Mouse (Mus musculus): ENCODE measurements around the gene Ppp1r1a. TPM values are rescaled to one million over a fixed set of nuclear protein-coding genes. Genes with fewer than 3 reads are reported as not detected.

Ppp1r1a gene
- polyA plus RNA-seq (2015; fragmentation: Nextera tagmentation; extraction: Ambion mirVana): 135 and 139 TPM in 2 replicates

DNA sequence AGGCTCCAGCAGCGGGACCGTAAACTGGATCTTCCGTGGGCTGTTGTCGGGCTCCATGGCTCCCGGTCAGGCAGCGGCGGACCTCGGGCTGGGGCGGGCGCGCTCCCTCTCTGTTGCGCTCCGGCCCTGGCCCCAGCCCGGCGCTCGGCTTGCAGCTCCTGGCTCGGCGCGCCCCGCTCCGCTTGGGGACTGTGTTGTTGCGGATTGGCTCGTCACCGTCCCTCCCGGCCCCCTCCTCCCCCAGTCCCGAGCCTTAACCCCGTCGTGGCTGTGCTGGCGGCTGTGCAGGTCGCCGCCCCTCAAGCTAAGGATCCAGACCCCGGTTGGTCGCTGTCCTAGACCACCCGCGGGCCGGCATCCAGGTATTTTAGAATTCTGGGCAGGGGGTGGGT lies at the start of gene Ppp1r1a:
Ppp1r1a (minus strand) TSS at position 182 of the 392 bp plus-strand sequence.
- Histone ChIP-seq H3K27ac (peak within 1 kb of the TSS; percentile 76), H3K9me3 (no peaks in the 10 kb centered on the region), H3K4me1 (peaks cover 36% of the 10 kb centered on the region), H3K27me3 (replicated peaks) (0 out of 2 replicates have a peak, but pooled peaks cover 3% of the 10 kb centered on the region), H3K4me2 (peak within 1 kb of the TSS; percentile 84), H3K36me3 (replicated peaks) (no peaks in the 10 kb centered on the region), H3K9ac (peak within 1 kb of the TSS; percentile 83), H3K4me3 (peak within 1 kb of the TSS; percentile 96)
- WGBS: under 1% methylated on average over 36 of the region's 36 CpGs
- ATAC-seq (replicated peaks): peak; percentile 90

DNA sequence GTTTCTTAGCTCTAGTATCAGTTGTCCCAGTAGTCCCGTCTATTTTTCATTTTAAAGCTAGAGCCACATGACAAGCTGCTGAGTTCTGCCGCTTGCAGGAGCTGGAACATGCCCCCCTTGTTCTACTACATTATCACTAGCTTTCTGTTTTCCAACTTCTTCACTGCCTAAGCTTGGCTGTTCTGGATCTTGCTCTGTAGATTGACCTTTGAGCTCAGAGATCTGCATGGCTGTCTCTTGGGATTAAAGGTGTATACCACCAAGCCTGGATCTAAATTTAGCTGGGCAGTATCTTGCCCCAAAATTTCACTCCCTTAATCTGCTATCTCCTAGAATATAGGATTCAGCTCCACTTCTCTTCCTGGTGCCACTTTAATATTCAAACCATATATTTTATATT lies 48.1 kb upstream of the Ppp1r1a start:
- H3K27me3 ChIP-seq (replicated peaks): no peaks in the 10 kb centered on the region
- no peaks in the 10 kb centered on the region for H3K9me3 ChIP-seq
- H3K9ac ChIP-seq: no peak overlapping the region
- no peaks in the 10 kb centered on the region for H3K36me3 ChIP-seq (replicated peaks)
- 87% methylated on average over 2 of the region's 2 CpGs for WGBS
- ATAC-seq (replicated peaks): no peak
- no peak overlapping the region for H3K4me2 ChIP-seq
- H3K27ac ChIP-seq: no peak overlapping the region
- no peak overlapping the region for H3K4me3 ChIP-seq
- no peaks in the 10 kb centered on the region for H3K4me1 ChIP-seq

DNA sequence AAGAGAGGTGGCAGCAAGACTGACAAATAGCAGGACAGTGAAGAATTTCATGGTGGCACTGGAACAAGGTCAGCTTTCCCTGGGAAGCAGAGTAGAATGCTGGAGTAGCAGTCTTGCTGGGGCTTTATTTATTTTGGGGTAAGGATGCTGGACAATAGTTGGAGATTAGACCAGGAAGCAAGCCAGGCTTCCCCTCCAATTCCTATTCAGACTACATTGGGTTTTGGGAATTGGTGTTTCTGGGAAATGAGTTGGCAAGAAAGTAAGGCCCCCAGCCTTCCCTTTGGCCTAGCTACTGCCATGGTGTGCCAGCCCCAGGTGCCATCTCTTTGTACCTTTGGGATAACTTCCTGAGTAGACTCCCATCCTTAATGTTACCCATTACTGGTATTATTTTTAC lies 27.2 kb upstream of the Ppp1r1a start, which contains the start of gene Glycam1:
Glycam1 (minus strand) TSS at position 101 of the 400 bp plus-strand sequence.
- Histone ChIP-seq H3K36me3 (replicated peaks) (no peaks in the 10 kb centered on the region), H3K9ac (no peak within 1 kb of the TSS), H3K27ac (no peak within 1 kb of the TSS), H3K27me3 (replicated peaks) (no peaks in the 10 kb centered on the region), H3K4me2 (no peak within 1 kb of the TSS), H3K4me3 (no peak within 1 kb of the TSS), H3K4me1 (no peaks in the 10 kb centered on the region), H3K9me3 (no peaks in the 10 kb centered on the region)
- no peak for ATAC-seq (replicated peaks)

DNA sequence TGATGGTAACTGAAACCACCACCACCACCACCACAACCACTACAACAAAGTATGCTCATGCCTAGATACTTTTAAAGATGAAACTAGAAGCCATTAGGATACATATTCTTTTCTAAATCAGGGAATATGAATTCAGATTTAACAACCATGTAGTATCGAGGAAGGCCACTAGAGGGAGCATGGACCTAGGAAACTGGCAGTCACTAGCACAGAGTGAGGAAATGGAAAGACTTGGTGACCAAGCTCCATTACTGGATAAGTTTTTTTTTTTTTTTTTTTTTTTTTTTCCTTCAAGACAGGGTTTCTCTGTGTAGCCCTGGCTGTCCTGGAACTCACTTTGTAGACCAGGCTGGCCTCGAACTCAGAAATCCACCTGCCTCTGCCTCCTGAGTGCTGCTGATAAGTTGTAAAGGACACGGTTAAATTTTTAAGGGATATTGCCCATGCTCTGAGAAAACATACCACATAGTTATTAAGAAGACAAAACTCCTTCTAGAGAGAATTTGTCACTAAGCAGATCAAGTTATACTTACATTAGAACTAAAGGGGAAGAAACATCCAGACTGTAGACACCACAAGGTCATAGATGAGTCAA lies 14.4 kb upstream of the Ppp1r1a start:
- no peak overlapping the region for H3K9ac ChIP-seq
- no peak overlapping the region for H3K4me2 ChIP-seq
- 53% methylated on average over 3 of the region's 3 CpGs for WGBS
- H3K27me3 ChIP-seq (replicated peaks): no peaks in the 10 kb centered on the region
- H3K9me3 ChIP-seq: no peaks in the 10 kb centered on the region
- no peak overlapping the region for H3K27ac ChIP-seq
- no peaks in the 10 kb centered on the region for H3K4me1 ChIP-seq
- H3K4me3 ChIP-seq: no peak overlapping the region
- ATAC-seq (replicated peaks): peak; percentile 66; the same call in 1 of the 2 replicates
- H3K36me3 ChIP-seq (replicated peaks): no peaks in the 10 kb centered on the region

DNA sequence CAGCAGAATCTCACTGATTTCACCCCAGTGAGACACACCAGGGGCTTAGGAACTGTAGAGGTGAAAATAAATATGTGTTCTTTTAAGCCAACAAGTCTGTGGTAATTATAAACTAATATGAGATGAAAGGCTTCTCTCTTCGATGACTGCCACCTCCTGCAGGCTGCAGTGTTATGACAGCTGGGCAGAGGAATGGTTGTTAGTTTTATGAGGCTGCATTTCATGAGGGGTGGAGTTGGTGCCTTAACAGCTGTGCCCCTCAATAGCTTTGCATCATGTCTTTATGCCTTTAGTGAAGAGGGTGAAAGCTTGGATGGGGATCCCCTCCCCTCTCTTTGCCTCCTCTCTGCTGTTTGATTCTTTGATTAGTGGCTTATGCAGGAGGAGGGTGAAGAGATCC lies 13.2 kb upstream of the Ppp1r1a start:
- Histone ChIP-seq H3K36me3 (replicated peaks) (no peaks in the 10 kb centered on the region), H3K27ac (no peak overlapping the region), H3K9ac (no peak overlapping the region), H3K4me3 (no peak overlapping the region), H3K4me1 (no peaks in the 10 kb centered on the region), H3K9me3 (no peaks in the 10 kb centered on the region), H3K27me3 (replicated peaks) (no peaks in the 10 kb centered on the region), H3K4me2 (no peak overlapping the region)
- no peak for ATAC-seq (replicated peaks)
- 46% methylated on average over 1 of the region's 1 CpGs for WGBS

DNA sequence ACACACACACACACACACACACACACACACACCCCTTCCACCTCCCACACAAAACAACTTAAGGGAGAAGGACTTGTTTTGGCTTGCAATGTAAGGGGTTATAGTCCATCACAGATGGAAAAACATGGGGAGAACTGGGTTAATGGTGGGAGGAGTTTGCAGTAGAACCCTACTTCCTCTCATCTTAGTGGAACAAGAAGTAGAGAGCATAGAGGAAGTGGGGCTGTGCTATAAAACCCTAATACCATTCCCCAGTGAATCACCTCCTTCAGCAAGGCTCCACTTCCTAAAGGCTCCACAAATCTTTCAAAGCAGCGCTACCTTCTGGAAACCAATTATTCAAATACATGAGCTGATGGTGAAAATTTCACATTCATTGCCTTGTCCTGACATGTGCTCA lies 11.7 kb upstream of the Ppp1r1a start:
- ATAC-seq (replicated peaks): no peak

DNA sequence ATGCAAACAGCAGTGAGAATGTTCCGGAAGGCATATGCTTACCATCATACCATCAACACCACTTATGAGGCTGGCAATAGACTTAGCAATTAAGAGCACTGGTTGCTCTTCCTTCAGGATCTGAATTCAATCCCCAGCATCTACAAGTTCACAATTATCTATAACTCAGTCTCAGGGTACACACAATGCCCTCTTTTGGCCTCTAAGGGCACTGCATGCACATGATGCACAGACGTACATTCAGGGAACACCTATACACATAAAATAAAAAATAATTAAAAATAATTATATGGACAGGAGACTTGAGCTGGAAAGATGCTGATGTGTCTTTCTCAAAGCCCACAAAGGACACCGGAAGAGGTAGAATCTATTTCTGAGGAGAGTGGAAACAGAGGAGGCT lies 10.2 kb upstream of the Ppp1r1a start:
- Histone ChIP-seq H3K4me1 (no peaks in the 10 kb centered on the region), H3K4me3 (no peak overlapping the region), H3K27me3 (replicated peaks) (no peaks in the 10 kb centered on the region), H3K36me3 (replicated peaks) (no peaks in the 10 kb centered on the region), H3K4me2 (no peak overlapping the region), H3K9ac (no peak overlapping the region), H3K27ac (no peak overlapping the region), H3K9me3 (no peaks in the 10 kb centered on the region)
- ATAC-seq (replicated peaks): no peak
- WGBS: 83% methylated on average over 3 of the region's 3 CpGs

More for the DNA sequence above, 11.7 kb upstream of the Ppp1r1a start:
- no peak overlapping the region for H3K9ac ChIP-seq
- H3K4me1 ChIP-seq: no peaks in the 10 kb centered on the region
- H3K4me3 ChIP-seq: no peak overlapping the region
- no peaks in the 10 kb centered on the region for H3K9me3 ChIP-seq
- no peak overlapping the region for H3K27ac ChIP-seq
- WGBS: 87% methylated on average over 1 of the region's 1 CpGs
- H3K36me3 ChIP-seq (replicated peaks): no peaks in the 10 kb centered on the region
- no peak overlapping the region for H3K4me2 ChIP-seq
- H3K27me3 ChIP-seq (replicated peaks): no peaks in the 10 kb centered on the region

DNA sequence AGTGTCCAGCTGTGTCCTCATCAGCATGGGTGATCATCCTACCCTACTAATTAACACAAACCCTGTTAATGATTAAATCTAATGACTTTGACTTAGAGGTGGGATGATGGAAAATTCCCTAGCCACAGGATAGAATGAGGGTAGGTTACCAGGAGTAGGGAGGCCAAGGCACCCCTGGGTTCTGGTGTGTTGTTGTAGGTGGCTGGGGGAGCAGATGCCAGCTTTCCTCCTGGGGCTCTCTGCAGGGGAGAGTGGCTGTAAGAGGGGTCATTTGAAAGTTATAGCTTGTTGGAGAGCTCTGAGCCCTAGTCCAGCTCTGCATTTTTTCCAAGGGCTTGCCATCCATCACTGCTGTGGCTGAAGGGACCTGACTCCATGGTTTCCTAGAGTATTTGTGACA lies 4.7 kb upstream of the Ppp1r1a start:
- H3K27ac ChIP-seq: no peak overlapping the region
- H3K27me3 ChIP-seq (replicated peaks): 0 out of 2 replicates have a peak, but pooled peaks cover 3% of the 10 kb centered on the region
- H3K36me3 ChIP-seq (replicated peaks): no peaks in the 10 kb centered on the region
- no peak for ATAC-seq (replicated peaks)
- H3K9me3 ChIP-seq: no peaks in the 10 kb centered on the region
- H3K4me2 ChIP-seq: no peak overlapping the region
- H3K4me3 ChIP-seq: no peak overlapping the region
- H3K9ac ChIP-seq: no peak overlapping the region
- H3K4me1 ChIP-seq: peaks cover 12% of the 10 kb centered on the region

DNA sequence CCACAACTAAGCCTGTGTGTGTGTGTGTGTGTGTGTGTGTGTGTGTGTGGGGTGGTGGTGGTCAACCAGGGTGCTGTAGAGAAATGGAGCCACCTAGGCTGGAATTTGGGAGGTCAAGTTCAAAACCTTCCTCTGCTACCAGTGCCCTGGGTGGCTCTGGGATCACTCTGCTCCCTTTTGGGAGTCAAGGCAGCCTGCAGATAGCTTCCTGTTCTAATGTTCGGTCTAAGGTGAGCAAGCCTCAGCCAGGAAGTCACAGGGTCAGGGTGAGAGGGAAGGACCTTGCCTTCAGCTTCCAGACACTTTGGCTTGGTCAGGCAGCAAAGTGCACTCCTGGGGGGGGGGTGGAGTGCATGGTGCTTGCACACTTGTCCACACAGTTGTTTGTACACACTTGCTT lies 2.8 kb upstream of the Ppp1r1a start:
- no peak overlapping the region for H3K27ac ChIP-seq
- no peak overlapping the region for H3K4me2 ChIP-seq
- no peak overlapping the region for H3K9ac ChIP-seq
- H3K4me3 ChIP-seq: no peak overlapping the region
- no peaks in the 10 kb centered on the region for H3K9me3 ChIP-seq
- WGBS: 82% methylated on average over 1 of the region's 1 CpGs
- H3K36me3 ChIP-seq (replicated peaks): no peaks in the 10 kb centered on the region
- no peak for ATAC-seq (replicated peaks)
- peaks cover 25% of the 10 kb centered on the region for H3K4me1 ChIP-seq
- H3K27me3 ChIP-seq (replicated peaks): 0 out of 2 replicates have a peak, but pooled peaks cover 3% of the 10 kb centered on the region

DNA sequence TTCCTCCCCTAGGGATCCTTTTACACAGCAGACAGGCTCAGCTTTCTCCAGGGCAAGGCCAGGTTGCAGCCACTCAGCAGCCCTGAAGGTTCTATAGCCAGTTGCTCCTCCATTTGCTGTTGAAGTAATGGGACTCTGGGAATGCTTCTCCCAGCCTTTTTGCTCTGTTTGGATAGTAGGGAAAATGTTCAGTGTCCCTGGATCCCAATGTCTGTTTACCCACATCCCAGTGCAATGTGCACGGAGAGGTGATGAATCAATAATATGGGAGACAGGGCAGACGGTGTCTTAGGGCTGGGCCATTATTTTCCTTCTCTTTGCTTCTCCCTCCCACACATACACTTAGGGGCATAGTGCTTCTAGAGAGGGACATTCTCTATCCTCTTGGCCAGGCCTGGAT lies 1.5 kb upstream of the Ppp1r1a start:
- Histone ChIP-seq H3K9me3 (no peaks in the 10 kb centered on the region), H3K27ac (no peak overlapping the region), H3K4me1 (peaks cover 31% of the 10 kb centered on the region), H3K36me3 (replicated peaks) (no peaks in the 10 kb centered on the region), H3K4me2 (no peak overlapping the region), H3K9ac (no peak overlapping the region), H3K27me3 (replicated peaks) (0 out of 2 replicates have a peak, but pooled peaks cover 3% of the 10 kb centered on the region), H3K4me3 (no peak overlapping the region)
- WGBS: 73% methylated on average over 2 of the region's 2 CpGs
- ATAC-seq (replicated peaks): no peak

DNA sequence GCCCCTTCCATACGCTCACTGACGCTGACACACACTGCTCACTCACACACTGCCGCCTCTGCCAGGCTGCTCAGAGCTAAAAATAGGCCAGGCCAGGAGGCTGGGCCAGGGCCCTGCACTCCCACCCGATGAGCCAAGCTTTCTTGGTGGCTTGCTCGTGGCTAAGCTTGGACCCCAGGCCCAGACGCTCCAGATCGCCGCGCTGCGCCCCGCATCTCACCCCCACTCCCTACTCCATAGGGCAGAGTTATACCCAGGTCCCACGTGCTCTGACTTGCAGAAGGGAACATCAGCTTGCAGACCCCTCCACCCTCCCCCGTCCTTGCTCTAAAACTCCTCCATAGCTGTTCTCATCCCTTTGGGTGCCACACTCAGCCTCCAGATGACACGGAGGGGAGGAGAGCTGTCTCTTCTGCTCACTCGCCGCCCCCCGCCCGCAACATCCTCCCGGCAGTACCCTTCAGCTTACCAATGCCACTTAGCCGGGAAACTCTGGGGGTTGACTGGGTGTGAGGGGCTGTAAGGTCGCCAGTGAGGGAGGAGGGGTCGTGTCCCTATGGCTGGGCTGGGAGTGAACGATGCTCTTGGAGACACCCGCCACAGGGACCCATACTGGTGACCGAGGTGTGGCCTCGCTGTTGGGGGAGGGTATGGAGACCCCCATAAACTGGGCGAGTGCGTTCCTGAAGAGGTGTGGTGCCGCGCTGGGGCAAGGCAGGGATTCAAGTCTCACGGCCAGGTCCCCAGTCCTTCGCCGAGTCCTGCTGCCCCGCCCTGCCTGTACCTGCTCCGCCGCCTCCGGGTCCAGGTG lies 587 bp downstream of the Ppp1r1a start:
- peak overlapping the region; percentile 76 for H3K27ac ChIP-seq
- ATAC-seq (replicated peaks): peak; percentile 66
- H3K9ac ChIP-seq: peak overlapping the region; percentile 83
- H3K27me3 ChIP-seq (replicated peaks): 0 out of 2 replicates have a peak, but pooled peaks cover 3% of the 10 kb centered on the region
- peak overlapping the region; percentile 84 for H3K4me2 ChIP-seq
- peak overlapping the region; percentile 96 for H3K4me3 ChIP-seq
- no peaks in the 10 kb centered on the region for H3K36me3 ChIP-seq (replicated peaks)
- no peaks in the 10 kb centered on the region for H3K9me3 ChIP-seq
- WGBS: under 1% methylated on average over 37 of the region's 37 CpGs
- H3K4me1 ChIP-seq: peaks cover 36% of the 10 kb centered on the region

DNA sequence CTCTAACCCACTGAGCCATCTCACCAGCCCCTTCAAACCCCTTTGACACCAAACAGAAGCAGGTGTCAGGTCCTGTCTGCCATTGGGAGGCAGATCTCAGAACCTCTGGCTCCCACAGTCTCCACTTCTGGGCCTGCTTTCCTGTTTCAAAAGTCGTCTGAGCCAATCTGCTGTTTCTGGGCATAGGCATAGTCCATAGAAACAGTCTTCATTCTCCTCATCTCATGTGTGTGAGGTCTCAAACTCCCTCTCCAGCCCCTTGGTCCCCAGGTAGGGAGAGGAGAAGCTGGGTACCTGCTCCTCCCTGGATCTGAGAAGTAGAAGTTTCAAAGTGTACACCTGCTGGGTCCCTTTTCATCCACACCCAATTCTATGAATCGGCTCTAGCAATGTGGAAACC lies 1.3 kb downstream of the Ppp1r1a start:
- Histone ChIP-seq H3K27me3 (replicated peaks) (0 out of 2 replicates have a peak, but pooled peaks cover 3% of the 10 kb centered on the region), H3K27ac (peak overlapping the region; percentile 76), H3K9me3 (no peaks in the 10 kb centered on the region), H3K36me3 (replicated peaks) (no peaks in the 10 kb centered on the region), H3K9ac (peak overlapping the region; percentile 83), H3K4me1 (peaks cover 36% of the 10 kb centered on the region), H3K4me3 (peak overlapping the region; percentile 96), H3K4me2 (peak overlapping the region; percentile 84)
- ATAC-seq (replicated peaks): no peak
- 30% methylated on average over 2 of the region's 2 CpGs for WGBS

Data from midbrain, embryonic 15.5 days (tissue).